ENCODE assay signal across 8 mouse cellular contexts in genomic region chr1:74787846-74788245, GRCm38 (mm10). TPM values are rescaled to one million over a fixed set of nuclear protein-coding genes. Genes with fewer than 3 reads are reported as not detected.
A peak's percentile ranks its signal among the peaks of the same experiment; 100 is the strongest.
DNase-seq lines count a peak whose midpoint lies in the region; TF ChIP-seq lines count a peak whose summit lies in the region.

No protein-coding gene starts in this region.

- no peak overlapping the region for H3K4me3 ChIP-seq in C2C12 (ENCODE audit: insufficient read depth, poor library complexity, severe bottlenecking)
- no peak overlapping the region for H3K4me3 ChIP-seq in gastrocnemius, adult 2 months

- H3K27ac ChIP-seq in gastrocnemius, adult 2 months = no peak overlapping the region

- H3K79me2 ChIP-seq in C2C12 (ENCODE audit: control insufficient read depth, insufficient read depth) = no peaks in the 10 kb centered on the region

- no peaks in the 10 kb centered on the region for H3K36me3 ChIP-seq in C2C12 (ENCODE audit: control insufficient read depth, insufficient read depth)

- DNase-seq in Muller cell, postnatal 12 days (ENCODE audit: inconsistent ontology term) = peak; percentile 68
- peak; percentile 72 for DNase-seq in cerebellum, adult 9-11 months
- DNase-seq in gastrocnemius, adult 2 months = peak; percentile 67
- peak; percentile 87 for DNase-seq in kidney, adult 9 months
- DNase-seq in lung, adult 18-20 months = peak; percentile 62 to 72
- peak; percentile 87 for DNase-seq in ovary, postnatal 14 days (ENCODE audit: low spot score)
- DNase-seq in thymus, postnatal 36 days = peak; percentile 58 to 67

- TF ChIP-seq CTCF in C2C12 (IDR thresholded peaks at IDR 0.05; ENCODE audit: control insufficient read depth, insufficient read depth, insufficient read length) = peak; percentile 38
- peak; percentile 73 for TF ChIP-seq CTCF in gastrocnemius, adult 2 months (IDR thresholded peaks at IDR 0.05)

- intact Hi-C loops in gastrocnemius, adult 2 months (cut with DNase I) = loop anchor here (1.0 to 2.0 kb wide), 2 partner anchors 15 to 20 kb away; no protein-coding TSS in a partner anchor

- H3ac ChIP-seq in C2C12 (ENCODE audit: control insufficient read depth, insufficient read length, low read depth) = no peak overlapping the region

- no peaks in the 10 kb centered on the region for H3K79me3 ChIP-seq in C2C12 (ENCODE audit: low read depth)

- peaks cover 2% of the 10 kb centered on the region for H3K27me3 ChIP-seq in C2C12 (ENCODE audit: control insufficient read depth, insufficient read depth, insufficient read length)

TF ChIP-seq in C2C12, 6 proteins besides CTCF, POLR2A, EP300 and RAD21:
- TF ChIP-seq MYOG (IDR thresholded peaks at IDR 0.05; ENCODE audit: control insufficient read depth, extremely low read depth, insufficient read length) (no peak), MAX (IDR thresholded peaks at IDR 0.05) (no peak), MYOD1 (IDR thresholded peaks at IDR 0.05; ENCODE audit: control insufficient read depth, insufficient read length, low read depth) (no peak), FOSL1 (IDR thresholded peaks at IDR 0.05; ENCODE audit: insufficient read depth, low read length, poor library complexity, severe bottlenecking) (no peak), CEBPB (IDR thresholded peaks at IDR 0.05; ENCODE audit: low read depth) (no peak), USF1 (IDR thresholded peaks at IDR 0.05; ENCODE audit: low read depth) (no peak)
TF ChIP-seq in C2C12: peak in this region for 0.

RNA-seq across cellular contexts. Expression of gene Wnt10a, which starts 3.5 kb away (rescaled TPM):
- polyA plus RNA-seq in C2C12 (2012; fragmentation: generic; extraction: Trizol) = 12.9 TPM
- under 1 TPM in 1 of 2 experiments, not detected in 1; 0.39 TPM for total RNA-seq in gastrocnemius, adult 2 months (2021)

RNA-seq across cellular contexts. Expression of gene Wnt6, which starts 16.2 kb away (rescaled TPM):
- polyA plus RNA-seq in C2C12 (2012; fragmentation: generic; extraction: Trizol) = 3.0 TPM
- total RNA-seq in gastrocnemius, adult 2 months (2021) = under 1 TPM; 0.39 to 0.77 TPM

RNA-seq across cellular contexts. Expression of gene Prkag3, which starts 38.8 kb away (rescaled TPM):
- polyA plus RNA-seq in C2C12 (2012; fragmentation: generic; extraction: Trizol) = 0.66 TPM
- 100 to 1,000 TPM in 1 of 2 experiments, 10 to 100 TPM in 1; 61.6 to 111 TPM for total RNA-seq in gastrocnemius, adult 2 months (2021)
